ENCODE assay signal across 9 mouse cellular contexts in the genomic region with DNA sequence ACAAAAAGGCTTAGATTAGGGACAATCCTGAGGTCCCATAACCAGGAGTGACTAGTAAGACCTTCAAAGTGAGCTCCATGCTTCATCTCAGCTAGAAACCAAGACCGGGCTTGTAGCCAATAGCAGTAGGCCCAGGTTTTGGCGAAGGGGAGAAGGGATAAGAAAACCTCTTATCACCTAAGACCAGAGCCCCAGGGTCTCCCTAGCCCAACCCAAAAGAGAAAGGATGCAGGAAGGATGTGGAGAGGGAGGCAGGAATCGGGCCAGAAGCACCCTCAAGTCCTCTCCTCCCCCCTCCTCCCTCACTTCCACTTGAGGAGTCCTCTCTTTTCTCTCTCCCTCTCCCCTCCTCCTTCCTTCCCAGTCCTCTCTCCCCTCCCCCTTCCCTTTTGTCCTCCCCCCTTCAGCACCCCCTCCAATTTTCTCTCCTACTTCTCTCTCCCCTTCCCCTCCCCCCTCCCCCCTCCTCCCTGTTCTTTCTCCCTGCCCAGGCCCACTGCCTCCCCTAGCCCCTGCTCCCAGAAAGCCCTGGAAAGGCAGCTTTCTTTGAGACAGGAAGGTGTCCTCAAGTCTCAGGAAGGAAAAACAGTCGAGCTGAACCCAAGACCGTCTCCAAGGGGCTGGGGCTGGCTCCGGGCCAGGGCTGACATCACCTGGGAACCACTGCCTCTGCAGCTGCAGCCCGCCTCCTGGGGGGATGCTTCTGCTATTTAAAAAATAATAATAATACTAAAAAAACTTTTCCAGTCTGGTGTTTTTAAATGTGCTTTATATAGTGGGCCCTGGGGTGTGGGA. TPM values are rescaled to one million over a fixed set of nuclear protein-coding genes. Genes with fewer than 3 reads are reported as not detected.
DNase-seq lines count a peak whose midpoint lies in the region; ATAC-seq and TF ChIP-seq lines count a peak whose summit lies in the region.
"Had no signal": no experiment of that assay in that cellular context is flagged by ENCODE, and none has a peak within 500 bp of the region (broad histone marks: within the 10 kb centered on the region; RNA-seq: fewer than 3 reads in every experiment).

No protein-coding gene starts in this region.

- TF ChIP-seq POLR2A in heart, adult 2 months (IDR thresholded peaks at IDR 0.05; ENCODE audit: insufficient read depth, low read depth, low read length) = no peak

- no peaks in the 10 kb centered on the region; the same call in 1 of the 2 replicates for H3K9me3 ChIP-seq in hindbrain, postnatal 0 days (ENCODE audit: low read length)
- no peaks in the 10 kb centered on the region for H3K9me3 ChIP-seq in hindbrain, embryonic 11.5 days (ENCODE audit: control insufficient read depth, low read length)

- H3K36me3 ChIP-seq in hindbrain, postnatal 0 days (ENCODE audit: insufficient read depth, low read length) = no peaks in the 10 kb centered on the region
- H3K36me3 ChIP-seq in hindbrain, embryonic 11.5 days (ENCODE audit: control insufficient read depth, insufficient read depth, low read length) = no peaks in the 10 kb centered on the region
- H3K36me3 ChIP-seq in heart, adult 2 months (ENCODE audit: control insufficient read depth, insufficient read depth, low read length) = peaks cover 2% of the 10 kb centered on the region; the same call in 1 of the 2 replicates

- 0 out of 2 replicates have a peak, but pooled peaks have one; percentile 22 for TF ChIP-seq EP300 in heart, adult 2 months (IDR thresholded peaks at IDR 0.05; ENCODE audit: insufficient read depth, low read depth, low read length)

- H3K4me2 ChIP-seq in hindbrain, postnatal 0 days (ENCODE audit: low read depth, low read length) = no peak overlapping the region
- no peak overlapping the region for H3K4me2 ChIP-seq in hindbrain, embryonic 11.5 days (replicated peaks; ENCODE audit: low read depth, low read length)

- DNase-seq in hindbrain, postnatal 0 days (ENCODE audit: low spot score) = peak; percentile 38
- DNase-seq in hindbrain, embryonic 11.5 days (ENCODE audit: low spot score) = no peak
- DNase-seq in adrenal gland, adult 2 months = peak; percentile 63
- peak; percentile 83 for DNase-seq in heart, adult 2 months
- peak; percentile 86 for DNase-seq in kidney, postnatal 10 days
- DNase-seq in spleen, postnatal 14 days (ENCODE audit: low spot score in 2 of 2) = no peak
- DNase-seq in frontal cortex, postnatal 14 days (ENCODE audit: low spot score in 2 of 2) = no peak
- DNase-seq in frontal cortex, postnatal 25 days (ENCODE audit: low spot score in 2 of 2) = no peak

- no peak overlapping the region for H3K9ac ChIP-seq in hindbrain, postnatal 0 days (replicated peaks; ENCODE audit: low read length)
- no peak overlapping the region for H3K9ac ChIP-seq in hindbrain, embryonic 11.5 days (ENCODE audit: low read depth, low read length)
- H3K9ac ChIP-seq in heart, adult 2 months (ENCODE audit: low read depth, low read length) = no peak overlapping the region; the same call in 1 of the 2 replicates

- ATAC-seq in hindbrain, postnatal 0 days = no peak
- ATAC-seq in hindbrain, embryonic 11.5 days (ENCODE audit: low FRiP score) = no peak

- no peak overlapping the region for H3K4me3 ChIP-seq in hindbrain, postnatal 0 days (ENCODE audit: low read length)
- H3K4me3 ChIP-seq in hindbrain, embryonic 11.5 days (ENCODE audit: low read depth, low read length) = no peak overlapping the region
- no peak overlapping the region for H3K4me3 ChIP-seq in heart, adult 2 months

- intact Hi-C loops in heart, adult 2 months (cut with DNase I) = no loop called here

- 44% methylated on average over 7 of the region's 7 CpGs for WGBS in hindbrain, postnatal 0 days
- 52% methylated on average over 7 of the region's 7 CpGs for WGBS in hindbrain, embryonic 11.5 days
- WGBS in heart, adult 2 months = 33% methylated on average over 7 of the region's 7 CpGs

- H3K27me3 ChIP-seq in hindbrain, postnatal 0 days (ENCODE audit: insufficient read depth, low read length) = no peaks in the 10 kb centered on the region
- no peaks in the 10 kb centered on the region for H3K27me3 ChIP-seq in hindbrain, embryonic 11.5 days (ENCODE audit: control insufficient read depth, insufficient read depth, low read length)
- no peaks in the 10 kb centered on the region for H3K27me3 ChIP-seq in heart, adult 2 months (ENCODE audit: control insufficient read depth, insufficient read depth, low read length)

- no peak overlapping the region for H3K27ac ChIP-seq in hindbrain, postnatal 0 days
- no peak overlapping the region for H3K27ac ChIP-seq in hindbrain, embryonic 11.5 days (ENCODE audit: low read depth, low read length)
- peak overlapping the region; percentile 68 for H3K27ac ChIP-seq in heart, adult 2 months

- no peaks in the 10 kb centered on the region for H3K79me2 ChIP-seq in heart, adult 2 months (replicated peaks; ENCODE audit: control insufficient read depth, insufficient read depth, low read length)

- TF ChIP-seq CTCF in hindbrain, postnatal 0 days (IDR thresholded peaks at IDR 0.05; ENCODE audit: low read depth) = no peak
- peak; percentile 36 for TF ChIP-seq CTCF in heart, adult 2 months (IDR thresholded peaks at IDR 0.05)

- no peaks in the 10 kb centered on the region for H3K4me1 ChIP-seq in hindbrain, postnatal 0 days (ENCODE audit: insufficient read depth, low read length)
- no peaks in the 10 kb centered on the region for H3K4me1 ChIP-seq in hindbrain, embryonic 11.5 days (replicated peaks; ENCODE audit: control insufficient read depth, insufficient read depth, low read length)
- peaks cover 13% of the 10 kb centered on the region for H3K4me1 ChIP-seq in heart, adult 2 months (ENCODE audit: control insufficient read depth, insufficient read depth, low read length)

RNA-seq across cellular contexts. Expression of gene Tcf15, which starts 12.2 kb away (rescaled TPM):
- total RNA-seq in hindbrain, postnatal 0 days (2014; rRNA removed) = 4.9 TPM in 1 of 2 replicates, not detected in the other
- 0.74 and 1.2 TPM in 2 replicates for polyA plus RNA-seq in hindbrain, postnatal 0 days (2015; fragmentation: Nextera tagmentation; extraction: Ambion mirVana)
- polyA plus RNA-seq in hindbrain, embryonic 11.5 days (2014; fragmentation: Nextera tagmentation; extraction: Ambion mirVana) = 10.7 and 13.1 TPM in 2 replicates
- total RNA-seq in adrenal gland, adult 2 months (2021) = 1 to 10 TPM; 2.8 to 5.7 TPM
- polyA plus RNA-seq in adrenal gland, adult 2 months (2012; rRNA removed) = 19.0 and 32.0 TPM in 2 replicates
- 10 to 100 TPM; 26.7 to 32.1 TPM for total RNA-seq in heart, adult 2 months (2021)
- polyA plus RNA-seq in heart, adult 2 months (2012; rRNA removed) = 21.2 and 25.9 TPM in 2 replicates
- total RNA-seq: CH12.LX had no signal

RNA-seq across cellular contexts. Expression of gene Srxn1, which starts 50.3 kb away (rescaled TPM):
- total RNA-seq in hindbrain, postnatal 0 days (2014; rRNA removed) = 51.7 and 54.5 TPM in 2 replicates
- polyA plus RNA-seq in hindbrain, postnatal 0 days (2015; fragmentation: Nextera tagmentation; extraction: Ambion mirVana) = 26.4 and 26.8 TPM in 2 replicates
- polyA plus RNA-seq in hindbrain, embryonic 11.5 days (2014; fragmentation: Nextera tagmentation; extraction: Ambion mirVana) = 13.4 and 14.8 TPM in 2 replicates
- 100 to 1,000 TPM; 188 to 772 TPM for total RNA-seq in adrenal gland, adult 2 months (2021)
- polyA plus RNA-seq in adrenal gland, adult 2 months (2012; rRNA removed) = 315 and 608 TPM in 2 replicates
- 10 to 100 TPM; 19.2 to 23.9 TPM for total RNA-seq in heart, adult 2 months (2021)
- polyA plus RNA-seq in heart, adult 2 months (2012; rRNA removed) = 35.9 and 40.0 TPM in 2 replicates
- total RNA-seq: CH12.LX had no signal

Comparison
In these comparisons a context has a peak if more than half of its experiments do, and no peak if none do; other contexts are left out.
1. DNase-seq: peak in hindbrain, postnatal 0 days (single experiment), adrenal gland, adult 2 months (single experiment), heart, adult 2 months (2 of 2) and kidney, postnatal 10 days (single experiment); none in hindbrain, embryonic 11.5 days (single experiment), spleen, postnatal 14 days (0 of 2), frontal cortex, postnatal 14 days (0 of 2) and frontal cortex, postnatal 25 days (0 of 2).